Mouse (Mus musculus) kidney, postnatal 25 days (tissue): ENCODE measurements around the gene Paf1.

Experiments
- DNase-seq, 2 experiments: peaks; one replicate each; pipeline ENCODE4 v3.0.0; 2021; ENCODE audit warnings: mixed read lengths in 2 of 2

The Paf1 gene

DNA sequence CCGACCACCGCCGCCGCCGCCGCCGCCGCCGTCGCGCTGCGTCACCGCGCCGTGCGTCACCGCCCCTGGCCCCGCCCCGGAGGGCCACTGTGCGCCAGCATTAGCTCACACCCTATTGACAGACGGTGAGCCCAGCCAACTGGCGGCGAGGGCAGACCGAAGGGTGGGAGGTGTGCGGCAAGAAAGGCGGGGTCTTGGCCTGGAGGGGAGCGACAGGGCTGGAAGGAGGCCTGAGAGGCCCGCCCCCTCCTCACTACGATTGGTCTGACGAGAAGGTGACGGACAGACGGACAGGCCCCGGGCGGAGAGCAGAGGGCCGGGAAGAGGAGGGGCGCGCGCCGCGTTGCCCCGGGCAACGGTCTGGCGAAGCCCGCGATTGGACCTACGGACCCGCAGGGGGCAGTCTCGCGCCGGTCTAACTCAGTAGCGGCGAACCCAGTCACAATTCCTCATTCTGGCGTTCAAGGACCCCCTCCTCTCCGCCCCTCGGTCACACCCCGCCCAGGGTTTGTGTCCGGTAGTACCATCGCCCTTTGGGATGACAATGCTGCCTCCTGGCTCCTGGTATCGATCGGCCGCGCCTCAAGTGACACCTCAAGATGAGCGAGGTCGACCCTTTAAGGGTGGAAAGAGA lies 43.6 kb downstream of the Paf1 start:
- peak; percentile 100 for DNase-seq

DNA sequence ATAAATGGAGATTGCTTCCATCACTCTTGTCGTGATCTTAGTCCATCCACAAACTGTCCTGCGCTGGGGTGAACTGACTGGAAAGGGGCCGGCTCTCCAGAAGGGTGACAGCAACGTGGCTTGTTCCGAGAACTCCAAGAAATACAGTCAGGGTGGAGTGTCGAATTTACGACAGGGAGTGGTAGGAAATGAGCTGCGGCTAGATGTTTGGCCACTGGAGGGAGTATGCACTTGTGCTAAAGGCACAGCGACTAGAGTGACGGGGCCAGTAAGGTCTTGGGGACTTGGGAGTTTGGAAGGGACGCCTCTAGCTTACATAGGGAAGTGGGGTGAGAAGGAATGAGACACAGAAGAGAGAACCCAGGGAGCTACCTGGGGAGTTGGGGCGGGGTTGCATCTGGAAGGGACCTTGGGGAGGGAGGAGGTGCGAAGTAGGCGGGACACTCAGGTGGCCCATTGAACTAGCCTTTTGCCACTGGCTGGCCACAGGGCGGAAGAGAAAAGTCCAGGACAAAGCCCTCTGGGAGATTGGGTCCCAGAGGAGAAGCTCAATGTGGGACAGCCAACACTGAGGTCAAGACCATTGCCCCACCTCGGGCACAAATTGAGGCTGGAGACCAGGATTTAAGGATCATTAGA lies 44.3 kb downstream of the Paf1 start, which contains the start of gene Gmfg:
Gene Gmfg, plus strand, starts transcription at position 516 of the 639 bp plus-strand sequence.
- peak; percentile 87 to 91 for DNase-seq

- DNase-seq = no peak
Observed at GRCm38 (mm10) chr7:28437964-28438363, 45.2 kb downstream of the Paf1 start.

DNA sequence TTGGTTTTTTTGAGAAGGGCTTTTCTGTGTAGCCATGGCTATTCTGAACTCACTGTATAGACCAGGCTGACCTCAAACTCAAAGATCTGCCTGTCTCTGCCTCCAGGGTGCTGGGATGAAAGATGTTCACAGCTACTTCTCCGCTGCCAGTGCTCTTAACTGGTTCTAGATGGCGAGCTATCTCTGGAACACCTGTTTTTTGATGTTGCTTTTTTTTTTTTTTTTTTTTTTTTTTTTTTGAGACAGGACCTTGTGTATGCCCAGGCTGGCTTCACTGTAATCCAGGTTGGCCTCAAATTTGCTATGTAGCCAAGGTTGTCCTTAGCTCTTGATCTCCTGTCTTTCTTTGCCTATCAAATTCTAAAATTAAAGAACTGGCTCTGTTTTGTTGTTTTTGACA lies 46.0 kb downstream of the Paf1 start:
- DNase-seq = no peak

- DNase-seq = peak; percentile 37 to 67
Observed at GRCm38 (mm10) chr7:28440739-28441138, 48.0 kb downstream of the Paf1 start.

- DNase-seq = no peak
Observed at GRCm38 (mm10) chr7:28441776-28442485, 49.2 kb downstream of the Paf1 start.

GRCm38 (mm10) chr7:28442688-28443087 lies 49.9 kb downstream of the Paf1 start:
- DNase-seq = no peak

DNA sequence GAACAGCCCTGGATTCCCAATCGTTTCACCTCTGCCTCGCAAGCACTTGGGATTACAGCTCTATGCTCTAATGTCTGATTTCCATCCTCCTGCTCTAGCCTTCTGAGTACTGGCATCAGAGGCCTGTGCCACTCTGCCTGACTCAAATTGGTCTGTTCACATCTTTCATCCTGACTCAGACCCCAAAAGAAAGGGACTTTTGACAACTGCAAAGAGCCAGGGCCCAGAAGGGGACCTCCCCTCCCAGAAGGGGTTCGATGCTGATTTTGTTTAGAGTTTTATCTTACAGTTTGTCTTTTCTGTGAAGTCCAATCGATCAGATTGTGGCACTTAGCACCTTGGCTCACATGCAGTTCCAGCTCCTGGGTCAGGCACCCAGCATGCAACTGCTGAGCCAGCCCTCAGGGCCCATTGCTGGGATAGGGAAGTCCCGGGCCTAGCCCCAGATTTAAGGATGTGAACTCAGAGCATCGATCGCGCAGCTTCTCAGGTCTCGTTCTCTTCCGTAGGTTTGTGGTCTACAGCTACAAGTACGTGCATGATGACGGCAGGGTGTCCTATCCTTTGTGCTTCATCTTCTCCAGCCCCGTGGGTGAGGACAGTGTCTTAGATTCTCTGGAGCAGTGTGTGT lies 51.7 kb downstream of the Paf1 start:
- no peak for DNase-seq

DNA sequence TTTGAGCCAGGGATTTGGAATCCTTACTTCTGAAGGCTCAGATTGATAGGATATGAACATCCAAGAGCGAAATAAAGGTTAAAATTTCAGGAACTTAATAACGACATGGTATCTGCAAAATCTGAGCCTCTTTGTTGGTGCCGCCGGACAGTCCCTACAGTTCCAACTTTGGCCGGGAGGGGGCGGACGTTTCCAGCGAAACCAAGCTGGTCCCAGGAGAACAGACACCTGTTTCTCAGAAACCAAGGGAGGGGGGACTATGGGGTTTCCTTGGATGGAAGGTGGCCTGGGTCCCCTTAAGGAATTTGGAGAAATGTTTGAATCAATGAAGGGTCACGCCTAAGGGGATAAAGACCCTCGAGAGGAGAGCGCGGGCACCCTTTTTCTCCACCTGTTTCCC lies 53.7 kb downstream of the Paf1 start:
- DNase-seq = peak; percentile 74 to 85

GRCm38 (mm10) chr7:28447101-28447830 lies 54.5 kb downstream of the Paf1 start:
- peak; percentile 38 to 69 for DNase-seq

DNA sequence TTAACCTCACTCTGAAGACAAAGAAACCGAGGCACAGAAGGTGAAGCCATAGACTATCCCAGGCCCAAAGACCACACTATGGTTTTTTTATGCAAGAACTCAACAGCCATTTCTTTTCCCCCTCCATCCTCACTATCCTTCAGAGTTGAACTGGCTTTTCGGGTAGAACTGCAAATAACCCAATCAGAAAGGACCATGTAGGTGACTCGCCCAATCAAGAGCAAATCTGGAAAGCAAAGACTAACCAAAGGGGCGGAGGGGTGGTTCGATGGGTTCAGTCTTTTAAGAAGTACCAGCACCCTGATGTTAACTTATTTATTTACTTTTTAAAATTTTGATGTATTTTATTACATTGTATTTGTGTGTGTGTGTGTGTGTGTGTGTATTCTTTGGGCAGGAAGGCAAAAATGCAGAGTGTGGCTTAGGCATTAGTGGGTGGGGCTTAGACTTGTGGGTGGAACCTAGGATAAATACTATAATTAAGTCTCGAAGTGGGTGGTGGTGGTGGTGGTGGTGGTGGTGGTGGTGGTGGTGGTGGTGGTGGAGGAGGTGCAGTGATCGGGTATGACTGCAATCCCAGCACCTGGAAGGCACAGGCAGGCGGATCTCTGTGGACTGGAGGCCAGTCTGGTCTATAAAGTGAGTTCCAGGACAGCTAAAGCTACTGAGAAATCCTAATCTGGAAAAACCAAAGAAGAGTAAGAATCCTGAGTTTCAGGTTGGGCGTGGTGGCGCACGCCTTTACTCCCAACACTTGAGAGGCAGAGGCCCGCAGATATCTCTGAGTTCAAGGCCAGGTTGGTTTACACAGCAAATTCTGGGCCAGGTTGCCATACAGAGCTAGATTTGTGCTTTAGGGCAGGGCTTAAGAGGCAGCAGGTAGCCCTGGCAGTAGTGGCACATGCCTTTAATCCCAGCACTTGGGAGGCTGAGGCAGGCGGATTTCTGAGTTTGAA lies 55.4 kb downstream of the Paf1 start:
- DNase-seq = no peak
